Mouse (Mus musculus): ENCODE measurements around the gene Ascc2. TPM values are rescaled to one million over a fixed set of nuclear protein-coding genes. Genes with fewer than 3 reads are reported as not detected.

The Ascc2 gene
- polyA plus RNA-seq, 1 experiment: 33.4 TPM

DNA sequence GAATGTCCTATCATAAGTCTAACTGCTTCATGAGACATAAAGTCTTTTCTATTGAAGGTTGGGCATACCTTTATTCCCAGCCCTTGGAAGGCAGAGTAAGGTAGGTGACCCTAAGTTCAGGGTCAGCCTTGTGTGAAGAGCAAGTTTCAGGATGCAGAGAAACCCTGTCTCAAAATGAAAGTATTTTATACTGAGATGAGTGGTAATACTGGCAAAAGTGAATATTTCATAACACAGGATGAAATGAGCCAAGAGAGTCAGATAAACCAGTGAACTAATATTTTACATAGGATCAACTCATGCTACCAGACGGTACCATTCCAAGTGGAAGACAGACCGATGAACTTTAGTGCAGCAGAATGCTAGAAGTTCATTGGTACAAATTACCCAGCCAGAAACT is 39.1 kb upstream of the Ascc2 start:
- H3K27me3 ChIP-seq (ENCODE audit: control insufficient read depth, insufficient read depth, low read length, poor library complexity, severe bottlenecking): no peaks in the 10 kb centered on the region
- no peak overlapping the region for H3K4me3 ChIP-seq (ENCODE audit: low read depth, low read length)
- no peaks in the 10 kb centered on the region for H3K36me3 ChIP-seq (ENCODE audit: control insufficient read depth, insufficient read depth, low read length, poor library complexity, severe bottlenecking)
- H3K27ac ChIP-seq (ENCODE audit: insufficient read depth, low read length): no peak overlapping the region
- no peaks in the 10 kb centered on the region for H3K4me1 ChIP-seq (ENCODE audit: control insufficient read depth, insufficient read depth, low read length)
- no peak for TF ChIP-seq EP300 (IDR thresholded peaks at IDR 0.05; ENCODE audit: insufficient read depth, low read depth, low read length)
- TF ChIP-seq CTCF (IDR thresholded peaks at IDR 0.05; ENCODE audit: low read depth, low read length): no peak
- no peak overlapping the region for H3K9ac ChIP-seq (ENCODE audit: low read depth, poor library complexity, severe bottlenecking)
- H3K9me3 ChIP-seq (replicated peaks; ENCODE audit: control insufficient read depth, insufficient read depth, low read length, poor library complexity, severe bottlenecking): no peaks in the 10 kb centered on the region

DNA sequence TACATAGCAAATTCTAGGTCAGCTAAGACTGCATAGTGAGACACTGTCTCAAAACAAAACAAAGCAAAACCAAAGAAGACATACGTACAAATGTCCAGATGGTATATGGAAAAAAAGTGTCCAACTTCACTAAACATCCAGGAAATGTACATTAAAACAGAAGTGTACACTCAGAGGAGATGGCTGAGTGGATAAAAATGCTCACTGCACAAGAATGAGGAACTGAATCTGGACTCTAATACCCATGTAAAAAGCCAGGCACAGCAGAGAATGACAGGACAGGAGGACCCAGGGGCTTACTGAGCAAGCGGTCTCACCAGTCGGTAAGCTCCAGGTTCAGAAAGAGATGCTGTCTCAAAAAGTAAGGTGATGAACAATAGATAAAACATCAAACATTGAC is 37.6 kb upstream of the Ascc2 start:
- no peak overlapping the region for H3K9ac ChIP-seq (ENCODE audit: low read depth, poor library complexity, severe bottlenecking)
- H3K4me3 ChIP-seq (ENCODE audit: low read depth, low read length): no peak overlapping the region
- no peak overlapping the region for H3K27ac ChIP-seq (ENCODE audit: insufficient read depth, low read length)
- H3K4me1 ChIP-seq (ENCODE audit: control insufficient read depth, insufficient read depth, low read length): no peaks in the 10 kb centered on the region
- TF ChIP-seq POLR2A (IDR thresholded peaks at IDR 0.05; ENCODE audit: insufficient read depth, low read length) (no peak), EP300 (IDR thresholded peaks at IDR 0.05; ENCODE audit: insufficient read depth, low read depth, low read length) (no peak), CTCF (IDR thresholded peaks at IDR 0.05; ENCODE audit: low read depth, low read length) (no peak)
- no peaks in the 10 kb centered on the region for H3K36me3 ChIP-seq (ENCODE audit: control insufficient read depth, insufficient read depth, low read length, poor library complexity, severe bottlenecking)
- no peaks in the 10 kb centered on the region for H3K9me3 ChIP-seq (replicated peaks; ENCODE audit: control insufficient read depth, insufficient read depth, low read length, poor library complexity, severe bottlenecking)
- no peaks in the 10 kb centered on the region for H3K27me3 ChIP-seq (ENCODE audit: control insufficient read depth, insufficient read depth, low read length, poor library complexity, severe bottlenecking)

DNA sequence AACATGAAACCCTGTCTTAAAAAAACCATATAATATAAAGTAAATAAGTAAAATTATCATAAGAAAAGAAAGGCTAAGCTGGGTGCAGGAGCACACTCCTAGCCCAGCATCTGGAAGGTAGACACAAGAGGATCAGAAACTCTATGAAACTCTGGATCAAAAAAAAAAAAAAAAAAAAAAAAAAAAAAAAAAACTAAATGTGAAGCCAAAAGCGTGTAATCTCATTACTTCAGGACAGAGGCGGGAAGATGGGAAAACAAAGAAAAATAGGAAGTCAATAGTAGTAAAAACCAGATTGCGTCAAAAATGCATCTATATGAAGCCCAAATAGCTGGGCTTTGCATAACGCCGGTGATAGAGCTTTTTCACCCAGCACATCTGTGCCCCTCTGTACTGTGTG is 35.7 kb upstream of the Ascc2 start:
- Histone ChIP-seq H3K27ac (ENCODE audit: insufficient read depth, low read length) (no peak overlapping the region), H3K9ac (ENCODE audit: low read depth, poor library complexity, severe bottlenecking) (no peak overlapping the region), H3K4me1 (ENCODE audit: control insufficient read depth, insufficient read depth, low read length) (no peaks in the 10 kb centered on the region), H3K27me3 (ENCODE audit: control insufficient read depth, insufficient read depth, low read length, poor library complexity, severe bottlenecking) (no peaks in the 10 kb centered on the region), H3K4me3 (ENCODE audit: low read depth, low read length) (no peak overlapping the region), H3K36me3 (ENCODE audit: control insufficient read depth, insufficient read depth, low read length, poor library complexity, severe bottlenecking) (no peaks in the 10 kb centered on the region), H3K9me3 (replicated peaks; ENCODE audit: control insufficient read depth, insufficient read depth, low read length, poor library complexity, severe bottlenecking) (no peaks in the 10 kb centered on the region)
- no peak for TF ChIP-seq CTCF (IDR thresholded peaks at IDR 0.05; ENCODE audit: low read depth, low read length)
- TF ChIP-seq EP300 (IDR thresholded peaks at IDR 0.05; ENCODE audit: insufficient read depth, low read depth, low read length): no peak
- no peak for TF ChIP-seq POLR2A (IDR thresholded peaks at IDR 0.05; ENCODE audit: insufficient read depth, low read length)

DNA sequence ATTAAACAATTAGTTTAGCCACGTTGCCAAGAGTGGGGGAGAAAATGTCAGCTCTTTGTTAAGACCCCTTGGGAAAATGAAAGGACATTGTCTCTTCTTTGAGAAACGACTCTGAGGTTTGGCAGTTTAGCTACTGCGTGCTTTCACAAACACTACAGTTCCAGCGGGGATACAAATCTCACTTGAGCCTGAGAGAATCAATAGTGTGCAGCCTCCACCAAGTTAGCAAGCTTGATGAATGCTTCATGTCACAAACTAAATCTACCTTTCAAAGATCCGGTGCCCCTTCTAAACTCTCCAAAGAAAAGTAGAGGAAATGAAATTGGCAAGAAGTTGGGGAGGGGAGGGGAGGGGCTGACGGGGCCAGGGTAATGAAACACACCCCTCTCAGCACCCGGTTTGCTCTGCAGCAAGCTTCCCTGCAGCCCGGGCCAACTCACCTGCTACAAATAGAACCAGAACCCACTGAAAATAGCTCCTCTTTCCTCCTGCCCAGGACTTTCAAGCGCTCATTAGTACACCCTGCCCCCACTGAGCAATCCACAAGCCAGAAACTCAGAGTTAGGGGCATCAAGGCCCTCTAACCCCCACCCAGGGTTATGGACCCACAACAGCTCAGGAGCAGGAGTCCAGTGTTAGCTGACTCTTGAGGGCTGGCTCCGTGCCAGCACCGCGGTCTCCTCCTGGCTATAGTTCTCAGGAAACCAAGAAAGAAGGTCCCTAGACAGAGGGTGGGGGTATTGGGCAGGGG is 34.7 kb upstream of the Ascc2 start:
- no peaks in the 10 kb centered on the region for H3K27me3 ChIP-seq (ENCODE audit: control insufficient read depth, insufficient read depth, low read length, poor library complexity, severe bottlenecking)
- TF ChIP-seq POLR2A (IDR thresholded peaks at IDR 0.05; ENCODE audit: insufficient read depth, low read length) (no peak), EP300 (IDR thresholded peaks at IDR 0.05; ENCODE audit: insufficient read depth, low read depth, low read length) (no peak), CTCF (IDR thresholded peaks at IDR 0.05; ENCODE audit: low read depth, low read length) (no peak)
- no peak overlapping the region for H3K9ac ChIP-seq (ENCODE audit: low read depth, poor library complexity, severe bottlenecking)
- H3K27ac ChIP-seq (ENCODE audit: insufficient read depth, low read length): no peak overlapping the region
- H3K4me3 ChIP-seq (ENCODE audit: low read depth, low read length): no peak overlapping the region
- no peaks in the 10 kb centered on the region for H3K4me1 ChIP-seq (ENCODE audit: control insufficient read depth, insufficient read depth, low read length)
- H3K36me3 ChIP-seq (ENCODE audit: control insufficient read depth, insufficient read depth, low read length, poor library complexity, severe bottlenecking): no peaks in the 10 kb centered on the region
- H3K9me3 ChIP-seq (replicated peaks; ENCODE audit: control insufficient read depth, insufficient read depth, low read length, poor library complexity, severe bottlenecking): no peaks in the 10 kb centered on the region

DNA sequence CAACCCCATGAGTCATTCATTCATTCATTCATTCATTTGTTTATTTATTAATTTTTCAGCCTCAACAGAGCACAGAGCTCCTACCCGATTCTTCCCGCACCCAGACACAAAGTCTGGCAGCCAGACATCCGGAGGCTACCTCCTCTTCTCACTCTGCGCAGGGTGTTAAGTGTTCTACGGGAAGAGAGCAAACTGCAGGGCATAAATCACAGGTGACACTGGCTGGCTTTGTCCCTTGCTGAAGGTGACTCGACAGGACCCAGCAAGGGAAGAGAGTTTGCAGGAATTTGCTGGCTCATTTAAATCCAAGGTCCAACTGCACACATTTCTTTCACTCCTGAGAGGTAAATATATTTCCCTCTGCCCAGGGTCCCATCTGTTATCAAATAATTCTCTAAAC is 33.1 kb upstream of the Ascc2 start:
- H3K27ac ChIP-seq (ENCODE audit: insufficient read depth, low read length): no peak overlapping the region
- H3K4me3 ChIP-seq (ENCODE audit: low read depth, low read length): no peak overlapping the region
- no peak overlapping the region for H3K9ac ChIP-seq (ENCODE audit: low read depth, poor library complexity, severe bottlenecking)
- TF ChIP-seq CTCF (IDR thresholded peaks at IDR 0.05; ENCODE audit: low read depth, low read length) (no peak), EP300 (IDR thresholded peaks at IDR 0.05; ENCODE audit: insufficient read depth, low read depth, low read length) (no peak), POLR2A (IDR thresholded peaks at IDR 0.05; ENCODE audit: insufficient read depth, low read length) (no peak)
- no peaks in the 10 kb centered on the region for H3K36me3 ChIP-seq (ENCODE audit: control insufficient read depth, insufficient read depth, low read length, poor library complexity, severe bottlenecking)
- H3K27me3 ChIP-seq (ENCODE audit: control insufficient read depth, insufficient read depth, low read length, poor library complexity, severe bottlenecking): no peaks in the 10 kb centered on the region; the same call in 1 of the 2 replicates
- no peaks in the 10 kb centered on the region for H3K4me1 ChIP-seq (ENCODE audit: control insufficient read depth, insufficient read depth, low read length)
- no peaks in the 10 kb centered on the region for H3K9me3 ChIP-seq (replicated peaks; ENCODE audit: control insufficient read depth, insufficient read depth, low read length, poor library complexity, severe bottlenecking)

DNA sequence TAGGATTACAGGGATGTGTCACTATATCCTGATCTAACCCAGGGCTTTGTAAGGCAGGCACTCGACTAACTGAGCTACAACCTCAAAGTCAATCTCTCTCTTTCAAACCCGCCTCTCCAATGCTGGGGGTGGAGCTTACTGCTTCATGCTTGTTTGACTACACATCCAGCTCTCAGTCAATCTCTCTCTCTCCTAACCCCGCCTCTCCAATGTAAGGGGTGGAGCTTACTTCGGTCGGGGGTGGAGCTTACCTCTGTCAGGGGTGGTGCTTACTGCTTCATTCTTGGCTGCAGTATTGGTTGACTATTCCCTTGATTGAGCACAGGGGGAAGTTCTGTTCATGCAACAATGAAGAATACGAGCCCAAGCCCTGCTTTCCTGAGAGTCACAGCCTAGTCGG is 32.1 kb upstream of the Ascc2 start:
- Histone ChIP-seq H3K36me3 (ENCODE audit: control insufficient read depth, insufficient read depth, low read length, poor library complexity, severe bottlenecking) (no peaks in the 10 kb centered on the region), H3K4me3 (ENCODE audit: low read depth, low read length) (no peak overlapping the region), H3K27ac (ENCODE audit: insufficient read depth, low read length) (no peak overlapping the region), H3K27me3 (ENCODE audit: control insufficient read depth, insufficient read depth, low read length, poor library complexity, severe bottlenecking) (no peaks in the 10 kb centered on the region; the same call in 1 of the 2 replicates), H3K4me1 (ENCODE audit: control insufficient read depth, insufficient read depth, low read length) (no peaks in the 10 kb centered on the region), H3K9ac (ENCODE audit: low read depth, poor library complexity, severe bottlenecking) (no peak overlapping the region), H3K9me3 (replicated peaks; ENCODE audit: control insufficient read depth, insufficient read depth, low read length, poor library complexity, severe bottlenecking) (no peaks in the 10 kb centered on the region)
- no peak for TF ChIP-seq CTCF (IDR thresholded peaks at IDR 0.05; ENCODE audit: low read depth, low read length)
- no peak for TF ChIP-seq EP300 (IDR thresholded peaks at IDR 0.05; ENCODE audit: insufficient read depth, low read depth, low read length)
- TF ChIP-seq POLR2A (IDR thresholded peaks at IDR 0.05; ENCODE audit: insufficient read depth, low read length): no peak

Data from ES-Bruce4 (cell line).